Mouse (Mus musculus) hindbrain, postnatal 0 days (tissue): Measurements from ENCODE around the gene Tmem81. TPM values are rescaled to one million over a fixed set of nuclear protein-coding genes. Genes with fewer than 3 reads are reported as not detected.

Source experiments
- ATAC-seq: fragments of 200-750 bp; cut with Nextera tagmentation; 2 replicates; pipeline ENCODE4 v1.8.0; 2017; ENCODE audit warnings: mild to moderate bottlenecking, moderate TSS enrichment, moderate library complexity
- DNase-seq: peaks from one replicate; pipeline ENCODE4 v3.0.0-alpha.2; 2015; ENCODE audit warnings: low spot score
- H3K27ac ChIP-seq: fragments of 300-500 bp; sonication (generic); 2 replicates; pipeline ENCODE4 v1.5.1; 2014; ENCODE audit warnings: mild to moderate bottlenecking
- H3K27me3 ChIP-seq: fragments of 300-500 bp; sonication (generic); 2 replicates; pipeline ENCODE4 v1.6.1; 2014; ENCODE audit warnings: low read length, mixed read lengths; ENCODE audit not compliant: insufficient read depth
- H3K36me3 ChIP-seq: fragments of 300-500 bp; sonication (generic); 2 replicates; pipeline ENCODE4 v1.6.1; 2014; ENCODE audit warnings: low read length, mixed read lengths; ENCODE audit not compliant: insufficient read depth
- H3K4me1 ChIP-seq: fragments of 300-500 bp; sonication (generic); 2 replicates; pipeline ENCODE4 v1.6.1; 2014; ENCODE audit warnings: antibody characterized with exemption, low read length, mixed read lengths; ENCODE audit not compliant: insufficient read depth
- H3K4me2 ChIP-seq: fragments of 300-500 bp; sonication (generic); 2 replicates; pipeline ENCODE4 v1.6.1; 2014; ENCODE audit warnings: low read depth, mild to moderate bottlenecking, low read length, moderate library complexity, mixed read lengths
- H3K4me3 ChIP-seq: fragments of 300-500 bp; sonication (generic); 2 replicates; pipeline ENCODE4 v1.5.1; 2014; ENCODE audit warnings: low read length
- H3K9ac ChIP-seq: fragments of 300-500 bp; sonication (generic); replicated peaks from 2 replicates; pipeline ENCODE4 v1.6.1; 2014; ENCODE audit warnings: mild to moderate bottlenecking, low read length, moderate library complexity, mixed read lengths
- H3K9me3 ChIP-seq: fragments of 300-500 bp; sonication (generic); 2 replicates; pipeline ENCODE4 v1.6.1; 2016; ENCODE audit warnings: low read length, mixed read lengths
- CTCF ChIP-seq: IDR thresholded peaks from 2 replicates; pipeline ENCODE4 v1.5.1; 2016; ENCODE audit warnings: antibody characterized with exemption, control low read depth, low read depth
- WGBS: fragments of 180-500 bp; shearing (Covaris S2); extraction: QIAGEN DNeasy Blood & Tissue Kit; methylation state at CpG from one replicate; pipeline ENCODE4 v1.1.7; 2014; 5-methylcytosine and 5-hydroxymethylcytosine counted together
- polyA plus RNA-seq: library from polyadenylated mRNA; unstranded; fragments of >200 nt; fragmentation: Nextera tagmentation; extraction: Ambion mirVana; gene quantifications from 2 replicates; pipeline ENCODE4 v1.2.1, GENCODE M21; 2015
- total RNA-seq: library from RNA; depleted of rRNA; stranded (reverse); fragments of >200 nt; gene quantifications from 2 replicates; pipeline ENCODE4 v1.2.3, GENCODE M21; 2014

Gene Tmem81
- total and polyA plus RNA-seq, 2 experiments from 2014 or later, result 0.74 to 3.0 TPM

- DNase-seq, result peak; percentile 88
- peak; percentile 69 for ATAC-seq
- peak; percentile 97 for TF ChIP-seq CTCF
- WGBS, result 7% methylated on average over 10 of the region's 10 CpGs
- H3K4me2 ChIP-seq, result no peak overlapping the region
- no peak overlapping the region for H3K9ac ChIP-seq
- no peaks in the 10 kb centered on the region for H3K27me3 ChIP-seq
- no peaks in the 10 kb centered on the region for H3K4me1 ChIP-seq
- peaks cover 9% of the 10 kb centered on the region for H3K36me3 ChIP-seq
- H3K27ac ChIP-seq, result peak overlapping the region; percentile 38; the same call in 1 of the 2 replicates
- H3K9me3 ChIP-seq, result no peaks in the 10 kb centered on the region
- no peak overlapping the region for H3K4me3 ChIP-seq
Observed at GRCm38 (mm10) chr1:132525832-132526231, 19.8 kb downstream of the Tmem81 start.

GRCm38 (mm10) chr1:132528071-132528470, 22.0 kb downstream of the Tmem81 start:
- DNase-seq (no peak), ATAC-seq (no peak)
- Histone ChIP-seq H3K27ac (no peak overlapping the region), H3K9ac (no peak overlapping the region), H3K9me3 (no peaks in the 10 kb centered on the region), H3K27me3 (no peaks in the 10 kb centered on the region), H3K4me2 (no peak overlapping the region), H3K36me3 (0 out of 2 replicates have a peak, but pooled peaks cover 1% of the 10 kb centered on the region), H3K4me1 (no peaks in the 10 kb centered on the region), H3K4me3 (no peak overlapping the region)
- 93% methylated on average over 13 of the region's 13 CpGs for WGBS
- no peak for TF ChIP-seq CTCF

- Histone ChIP-seq H3K4me2 (no peak overlapping the region), H3K36me3 (0 out of 2 replicates have a peak, but pooled peaks cover 4% of the 10 kb centered on the region), H3K4me3 (no peak overlapping the region), H3K4me1 (0 out of 2 replicates have a peak, but pooled peaks cover 3% of the 10 kb centered on the region), H3K27ac (no peak overlapping the region), H3K9me3 (no peaks in the 10 kb centered on the region), H3K27me3 (no peaks in the 10 kb centered on the region), H3K9ac (no peak overlapping the region)
- TF ChIP-seq CTCF, result no peak
- ATAC-seq (no peak), DNase-seq (no peak)
- 82% methylated on average over 19 of the region's 19 CpGs for WGBS
Observed at GRCm38 (mm10) chr1:132528647-132529334, 22.8 kb downstream of the Tmem81 start.

GRCm38 (mm10) chr1:132530631-132531191, 24.7 kb downstream of the Tmem81 start:
- no peak overlapping the region for H3K4me3 ChIP-seq
- peak; percentile 35 for ATAC-seq
- WGBS, result 6% methylated on average over 5 of the region's 5 CpGs
- no peaks in the 10 kb centered on the region for H3K27me3 ChIP-seq
- H3K9ac ChIP-seq, result no peak overlapping the region
- H3K9me3 ChIP-seq, result no peaks in the 10 kb centered on the region
- H3K4me1 ChIP-seq, result 0 out of 2 replicates have a peak, but pooled peaks cover 3% of the 10 kb centered on the region
- no peak for TF ChIP-seq CTCF
- DNase-seq, result peak; percentile 57
- H3K4me2 ChIP-seq, result no peak overlapping the region
- H3K27ac ChIP-seq, result no peak overlapping the region
- 0 out of 2 replicates have a peak, but pooled peaks cover 4% of the 10 kb centered on the region for H3K36me3 ChIP-seq

GRCm38 (mm10) chr1:132532521-132532920, 26.5 kb downstream of the Tmem81 start:
- no peaks in the 10 kb centered on the region for H3K27me3 ChIP-seq
- H3K4me3 ChIP-seq, result no peak overlapping the region
- WGBS, result 69% methylated on average over 9 of the region's 9 CpGs
- H3K4me2 ChIP-seq, result no peak overlapping the region
- no peak for TF ChIP-seq CTCF
- H3K27ac ChIP-seq, result no peak overlapping the region
- H3K4me1 ChIP-seq, result 0 out of 2 replicates have a peak, but pooled peaks cover 5% of the 10 kb centered on the region
- 0 out of 2 replicates have a peak, but pooled peaks cover 4% of the 10 kb centered on the region for H3K36me3 ChIP-seq
- H3K9ac ChIP-seq, result no peak overlapping the region
- no peak for ATAC-seq
- DNase-seq, result no peak
- H3K9me3 ChIP-seq, result no peaks in the 10 kb centered on the region

- ATAC-seq, result no peak
Observed at GRCm38 (mm10) chr1:132533840-132534239, 27.8 kb downstream of the Tmem81 start.

More at GRCm38 (mm10) chr1:132533840-132534239, 27.8 kb downstream of the Tmem81 start:
- no peak overlapping the region for H3K9ac ChIP-seq
- WGBS, result 7% methylated on average over 8 of the region's 8 CpGs
- DNase-seq, result no peak
- 0 out of 2 replicates have a peak, but pooled peaks cover 4% of the 10 kb centered on the region for H3K36me3 ChIP-seq
- H3K4me3 ChIP-seq, result no peak overlapping the region
- no peak overlapping the region for H3K27ac ChIP-seq
- no peaks in the 10 kb centered on the region for H3K27me3 ChIP-seq
- H3K4me1 ChIP-seq, result 0 out of 2 replicates have a peak, but pooled peaks cover 7% of the 10 kb centered on the region
- TF ChIP-seq CTCF, result no peak
- no peaks in the 10 kb centered on the region for H3K9me3 ChIP-seq
- no peak overlapping the region for H3K4me2 ChIP-seq
